8 mouse cellular contexts compared by ENCODE assay signal in genomic region chr9:122027914-122028745, GRCm38 (mm10). TPM values are rescaled to one million over a fixed set of nuclear protein-coding genes. Genes with fewer than 3 reads are reported as not detected.
DNase-seq lines count a peak whose midpoint lies in the region; ATAC-seq and TF ChIP-seq lines count a peak whose summit lies in the region.

No protein-coding gene starts in this region.

- H3K27ac ChIP-seq in spleen, adult 2 months (ENCODE audit: insufficient read depth, low read length), result 0 out of 2 replicates have a peak overlapping the region, but pooled peaks have one; percentile 18
- H3K27ac ChIP-seq in kidney, embryonic 16.5 days (ENCODE audit: low read length), result peak overlapping the region; percentile 75
- H3K27ac ChIP-seq in midbrain, postnatal 0 days (ENCODE audit: low read depth, low read length), result peak overlapping the region; percentile 32; the same call in 1 of the 2 replicates

- no peak for TF ChIP-seq POLR2A in spleen, adult 2 months (IDR thresholded peaks at IDR 0.05; ENCODE audit: low read depth, low read length)

- H3K27me3 ChIP-seq in spleen, adult 2 months (ENCODE audit: control insufficient read depth, insufficient read depth, low read length), result no peaks in the 10 kb centered on the region
- H3K27me3 ChIP-seq in kidney, embryonic 16.5 days (ENCODE audit: insufficient read depth, low read length), result no peaks in the 10 kb centered on the region
- no peaks in the 10 kb centered on the region for H3K27me3 ChIP-seq in midbrain, postnatal 0 days (ENCODE audit: insufficient read depth, low read length)

- intact Hi-C loops in left cerebral cortex, postnatal 25 days (cut with DNase I), result no loop called here

- no peak overlapping the region for H3K4me2 ChIP-seq in kidney, embryonic 16.5 days (replicated peaks; ENCODE audit: low read depth, low read length)
- H3K4me2 ChIP-seq in midbrain, postnatal 0 days (ENCODE audit: low read depth, low read length, poor library complexity, severe bottlenecking), result no peak overlapping the region

- H3K9ac ChIP-seq in kidney, embryonic 16.5 days (replicated peaks; ENCODE audit: low read length), result no peak overlapping the region
- H3K9ac ChIP-seq in midbrain, postnatal 0 days (replicated peaks; ENCODE audit: low read length, poor library complexity, severe bottlenecking), result no peak overlapping the region

- ATAC-seq in kidney, embryonic 16.5 days (ENCODE audit: low FRiP score, low TSS enrichment), result no peak; the same call in 1 of the 2 replicates
- ATAC-seq in midbrain, postnatal 0 days (ENCODE audit: low FRiP score), result no peak
- no peak for ATAC-seq in megakaryocyte-erythroid progenitor cell, adult 5-6 weeks (replicated peaks; ENCODE audit: low FRiP score, low TSS enrichment, poor library complexity, severe bottlenecking)

- no peaks in the 10 kb centered on the region for H3K9me3 ChIP-seq in kidney, embryonic 16.5 days (ENCODE audit: low read length)
- no peaks in the 10 kb centered on the region for H3K9me3 ChIP-seq in midbrain, postnatal 0 days (ENCODE audit: low read length)

- no peak overlapping the region for H3K4me3 ChIP-seq in spleen, adult 2 months (ENCODE audit: extremely low read depth, insufficient read depth, insufficient read length)
- no peak overlapping the region for H3K4me3 ChIP-seq in kidney, embryonic 16.5 days (ENCODE audit: low read length)
- H3K4me3 ChIP-seq in midbrain, postnatal 0 days (ENCODE audit: low read depth, low read length), result no peak overlapping the region

- WGBS in spleen, adult 2 months, result 45% methylated on average over 11 of the region's 11 CpGs
- WGBS in kidney, embryonic 16.5 days, result 67% methylated on average over 11 of the region's 11 CpGs
- WGBS in midbrain, postnatal 0 days, result 82% methylated on average over 11 of the region's 11 CpGs

- no peaks in the 10 kb centered on the region for H3K36me3 ChIP-seq in spleen, adult 2 months (ENCODE audit: control insufficient read depth, insufficient read depth, low read length)
- no peaks in the 10 kb centered on the region for H3K36me3 ChIP-seq in kidney, embryonic 16.5 days (ENCODE audit: insufficient read depth, low read length)
- H3K36me3 ChIP-seq in midbrain, postnatal 0 days (ENCODE audit: insufficient read depth, low read length), result no peaks in the 10 kb centered on the region

- no peaks in the 10 kb centered on the region for H3K4me1 ChIP-seq in spleen, adult 2 months (ENCODE audit: control insufficient read depth, insufficient read depth, insufficient read length)
- peaks cover 13% of the 10 kb centered on the region for H3K4me1 ChIP-seq in kidney, embryonic 16.5 days (ENCODE audit: insufficient read depth, low read length)
- peaks cover 3% of the 10 kb centered on the region; the same call in 1 of the 2 replicates for H3K4me1 ChIP-seq in midbrain, postnatal 0 days (ENCODE audit: insufficient read depth, low read length)

- no peak for TF ChIP-seq CTCF in spleen, adult 2 months (IDR thresholded peaks at IDR 0.05; ENCODE audit: extremely low read depth, insufficient read depth, insufficient read length, insufficient replicate concordance)
- no peak for TF ChIP-seq CTCF in midbrain, postnatal 0 days (IDR thresholded peaks at IDR 0.05)

- DNase-seq in spleen, adult 2 months (ENCODE audit: low read depth in 1 of 2, low spot score in 2 of 2), result no peak
- DNase-seq in spleen, adult 12 weeks (ENCODE audit: low spot score), result no peak
- peak; percentile 92 to 96 for DNase-seq in heart, adult 9 months (ENCODE audit: low spot score in 2 of 2)
- DNase-seq in midbrain, postnatal 0 days (ENCODE audit: low spot score), result no peak
- DNase-seq in layer of hippocampus, adult 11-12 months (ENCODE audit: low spot score), result no peak
- no peak for DNase-seq in left cerebral cortex, postnatal 25 days (ENCODE audit: low spot score in 2 of 2)

RNA-seq across cellular contexts. Expression of gene Pomgnt2, which starts 31.2 kb away (rescaled TPM):
- polyA plus RNA-seq in spleen, adult 2 months (2012; rRNA removed), result 2.8 and 3.2 TPM in 2 replicates
- 19.1 and 19.9 TPM in 2 replicates for polyA plus RNA-seq in kidney, embryonic 16.5 days (2015; fragmentation: Nextera tagmentation; extraction: Ambion mirVana)
- 49.7 and 53.4 TPM in 2 replicates for total RNA-seq in midbrain, postnatal 0 days (2014; rRNA removed)
- polyA plus RNA-seq in midbrain, postnatal 0 days (2015; fragmentation: Nextera tagmentation; extraction: Ambion mirVana), result 38.5 and 41.8 TPM in 2 replicates
- total RNA-seq in megakaryocyte-erythroid progenitor cell, adult 5-6 weeks (2014; fragmentation: Nextera tagmentation), result 2.2 and 2.6 TPM in 2 replicates
- 3.8 and 4.3 TPM in 2 replicates for total RNA-seq in megakaryocyte-erythroid progenitor cell, adult 5-6 weeks (2017)
- 10 to 100 TPM; 34.3 to 43.1 TPM for total RNA-seq in left cerebral cortex, postnatal 25 days (2021)

Comparison
In these comparisons a context has a peak if more than half of its experiments do, and no peak if none do; other contexts are left out.
1. DNase-seq: peak in heart, adult 9 months (2 of 2); none in spleen, adult 2 months (0 of 2), spleen, adult 12 weeks (single experiment), midbrain, postnatal 0 days (single experiment), layer of hippocampus, adult 11-12 months (single experiment) and left cerebral cortex, postnatal 25 days (0 of 2).
2. H3K27ac ChIP-seq: peak in every context shown above with its lines; median percentile 75 in kidney, embryonic 16.5 days; 32 in midbrain, postnatal 0 days; 18 in spleen, adult 2 months.